8 mouse cellular contexts compared by ENCODE assay signal in genomic region chr14:25377900-25378716, GRCm38 (mm10).
DNase-seq lines count a peak whose midpoint lies in the region; ATAC-seq lines count a peak whose summit lies in the region.

No protein-coding gene starts in this region.

- intact Hi-C loops in gastrocnemius, postnatal 36 days (cut with DNase I): no loop called here
- intact Hi-C loops in left cerebral cortex, postnatal 14 days (cut with DNase I): loop anchor here (2.0 to 10.0 kb wide), 3 partner anchors 59 to 883 kb away; partner anchors contain the start of gene Zmiz1

- H3K9ac ChIP-seq in intestine, embryonic 15.5 days: peak overlapping the region; percentile 60

- peak overlapping the region; percentile 93 for H3K27ac ChIP-seq in intestine, embryonic 15.5 days

- H3K27me3 ChIP-seq in intestine, embryonic 15.5 days (replicated peaks): no peaks in the 10 kb centered on the region

- H3K4me2 ChIP-seq in intestine, embryonic 15.5 days (replicated peaks): peak overlapping the region; percentile 68

- H3K4me1 ChIP-seq in intestine, embryonic 15.5 days (replicated peaks): peaks cover 20% of the 10 kb centered on the region

- H3K4me3 ChIP-seq in intestine, embryonic 15.5 days (replicated peaks): peak overlapping the region; percentile 41

- WGBS in intestine, embryonic 15.5 days: under 1% methylated on average over 48 of the region's 54 CpGs

- peak; percentile 93 for DNase-seq in ZHBTc4 (ENCODE audit: low read depth, low spot score)
- DNase-seq in embryo, embryonic 10 days (ENCODE audit: low spot score): peak; percentile 95
- peak; percentile 74 to 78 for DNase-seq in gastrocnemius, postnatal 36 days
- peak; percentile 79 to 88 for DNase-seq in left cerebral cortex, postnatal 14 days (ENCODE audit: low spot score in 2 of 2)
- peak; percentile 82 for DNase-seq in right cerebral cortex, postnatal 25 days
- peak; percentile 72 to 80 for DNase-seq in urinary bladder, postnatal 36 days (ENCODE audit: low spot score in 2 of 2)

- ATAC-seq in intestine, embryonic 15.5 days: peak; percentile 94
- peak; percentile 51 for ATAC-seq in megakaryocyte-erythroid progenitor cell, adult 5-6 weeks (replicated peaks; ENCODE audit: low FRiP score, low TSS enrichment, poor library complexity, severe bottlenecking)

- H3K36me3 ChIP-seq in intestine, embryonic 15.5 days: no peaks in the 10 kb centered on the region

- H3K9me3 ChIP-seq in intestine, embryonic 15.5 days: no peaks in the 10 kb centered on the region

Comparison
In these comparisons a context has a peak if more than half of its experiments do, and no peak if none do; other contexts are left out.
1. Peak in every context shown above with its lines: DNase-seq, ATAC-seq, H3K4me3 ChIP-seq and H3K27ac ChIP-seq.